27 mouse cellular contexts compared by ENCODE assay signal in the genomic region with DNA sequence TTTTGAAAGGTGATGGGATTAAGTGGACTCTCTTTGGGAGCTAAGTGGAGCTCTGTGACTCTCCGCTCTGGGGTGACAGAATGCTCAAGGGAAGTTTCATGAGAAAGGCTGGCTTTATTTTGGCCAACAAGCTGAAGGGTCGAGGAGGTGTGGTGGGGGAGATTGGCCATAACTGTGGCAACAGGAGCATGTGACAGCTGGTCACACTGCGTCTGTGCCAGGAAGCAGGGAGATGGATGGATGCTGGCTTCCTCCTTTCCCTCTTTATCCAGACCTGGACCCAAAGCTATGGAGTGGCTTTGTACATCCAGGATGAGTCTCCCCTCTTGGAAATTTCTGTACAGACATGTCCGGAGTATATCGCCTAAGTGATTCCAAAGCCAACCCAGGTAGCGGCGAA. TPM values are rescaled to one million over a fixed set of nuclear protein-coding genes. Genes with fewer than 3 reads are reported as not detected.
DNase-seq lines count a peak whose midpoint lies in the region; TF ChIP-seq lines count a peak whose summit lies in the region.
"Had no signal": no experiment of that assay in that cellular context is flagged by ENCODE, and none has a peak within 500 bp of the region (broad histone marks: within the 10 kb centered on the region; RNA-seq: fewer than 3 reads in every experiment).

No protein-coding gene starts in this region.

- no peak overlapping the region for H3K4me3 ChIP-seq in liver, adult 2 months (ENCODE audit: insufficient read depth, low read depth, low read length)
- H3K4me3 ChIP-seq: embryonic facial prominence, embryonic 10.5 days; embryonic facial prominence, embryonic 12.5 days; forebrain, embryonic 13.5 days; forebrain, embryonic 15.5 days had no signal

- no peak for TF ChIP-seq POLR2A in liver, adult 2 months (IDR thresholded peaks at IDR 0.05; ENCODE audit: extremely low read depth, insufficient read depth, low read length)

- peak; percentile 63 to 72 for DNase-seq in cerebellum, postnatal 10 days
- DNase-seq in cerebellum, postnatal 25 days = no peak
- DNase-seq in heart, adult 11 months = peak; percentile 57
- no peak for DNase-seq in heart, postnatal 36 days
- DNase-seq in liver, adult 2 months (ENCODE audit: extremely low read depth, low read depth, low spot score) = no peak
- no peak for DNase-seq in liver
- DNase-seq: adrenal gland, adult 8-10 months; adrenal gland, postnatal 14 days; adrenal gland, postnatal 36 days; B cell, adult 2 months; cerebellum, adult 11-12 months; cerebellum, adult 2 months; cerebellum, adult 9-11 months; forebrain, postnatal 0 days had no signal

- H3K27me3 ChIP-seq in liver, adult 2 months (ENCODE audit: control insufficient read depth, insufficient read depth, low read length) = no peaks in the 10 kb centered on the region
- H3K27me3 ChIP-seq: CH12.LX; embryonic facial prominence, embryonic 12.5 days; forebrain, embryonic 13.5 days; forebrain, embryonic 15.5 days had no signal

- H3K27ac ChIP-seq in liver, adult 2 months (replicated peaks; ENCODE audit: insufficient read depth, low read depth, low read length) = peak overlapping the region; percentile 94
- H3K27ac ChIP-seq: embryonic facial prominence, embryonic 10.5 days; embryonic facial prominence, embryonic 12.5 days; forebrain, embryonic 13.5 days; forebrain, embryonic 15.5 days had no signal

- no peak overlapping the region for H3K9ac ChIP-seq in liver, adult 2 months (ENCODE audit: low read depth, low read length)
- H3K9ac ChIP-seq: embryonic facial prominence, embryonic 12.5 days; forebrain, embryonic 13.5 days; forebrain, embryonic 15.5 days; forebrain, postnatal 0 days had no signal

- no peaks in the 10 kb centered on the region for H3K36me3 ChIP-seq in liver, adult 2 months (ENCODE audit: control insufficient read depth, insufficient read depth, low read length)
- H3K36me3 ChIP-seq: embryonic facial prominence, embryonic 10.5 days; embryonic facial prominence, embryonic 12.5 days; forebrain, embryonic 15.5 days; G1E had no signal

- 75% methylated on average over 7 of the region's 7 CpGs for WGBS in liver, adult 2 months

- intact Hi-C loops in heart, postnatal 36 days (cut with DNase I) = no loop called here

- no peaks in the 10 kb centered on the region for H3K79me2 ChIP-seq in liver, adult 2 months (ENCODE audit: control insufficient read depth, insufficient read depth, low read length)

- peaks cover 28% of the 10 kb centered on the region for H3K4me1 ChIP-seq in liver, adult 2 months (ENCODE audit: control insufficient read depth, insufficient read depth, low read length)
- H3K4me1 ChIP-seq: embryonic facial prominence, embryonic 10.5 days; embryonic facial prominence, embryonic 12.5 days had no signal

- no peak for TF ChIP-seq CTCF in liver, adult 2 months (IDR thresholded peaks at IDR 0.05; ENCODE audit: low read depth, low read length)

RNA-seq across cellular contexts. Expression of a gene that starts 13.0 kb away (rescaled TPM):
- total RNA-seq in heart, postnatal 36 days (2021) = under 1 TPM in 1 of 2 experiments, not detected in 1; 0.08 TPM
- 287 and 443 TPM in 2 replicates for total RNA-seq in liver, adult 2 months (2014; rRNA removed)
- polyA plus RNA-seq in liver, adult 2 months (2012; rRNA removed) = 157 and 182 TPM in 2 replicates
- total RNA-seq: CH12.LX had no signal
- polyA plus RNA-seq: activated CD4-positive, CD25-positive, alpha-beta regulatory T cell, adult 4 months; CD4-positive, CD25-positive, alpha-beta regulatory T cell, adult 4 months; G1E; Patski had no signal

RNA-seq across cellular contexts. Expression of a gene that starts 16.4 kb away (rescaled TPM):
- 10 to 100 TPM; 23.6 to 25.0 TPM for total RNA-seq in heart, postnatal 36 days (2021)
- total RNA-seq in liver, adult 2 months (2014; rRNA removed) = 14.6 and 20.7 TPM in 2 replicates
- polyA plus RNA-seq in liver, adult 2 months (2012; rRNA removed) = 5.1 and 5.2 TPM in 2 replicates

RNA-seq across cellular contexts. Expression of a gene that starts 40.5 kb away (rescaled TPM):
- not detected for total RNA-seq in heart, postnatal 36 days (2021)
- total RNA-seq in liver, adult 2 months (2014; rRNA removed) = not detected in 2 replicates
- polyA plus RNA-seq in liver, adult 2 months (2012; rRNA removed) = not detected in 2 replicates
- total RNA-seq: adrenal gland, adult 18-20 months; adrenal gland, adult 8-10 months; adrenal gland, postnatal 14 days; adrenal gland, postnatal 36 days; CH12.LX; forebrain, postnatal 0 days; G1E had no signal
- polyA plus RNA-seq: activated CD4-positive, CD25-positive, alpha-beta regulatory T cell, adult 4 months; CD4-positive, CD25-positive, alpha-beta regulatory T cell, adult 4 months; cerebellum, adult 2 months; cortical plate, adult 2 months; embryonic facial prominence, embryonic 10.5 days; embryonic facial prominence, embryonic 12.5 days; embryonic facial prominence, embryonic 14.5 days; forebrain, embryonic 11.5 days; forebrain, embryonic 13.5 days; forebrain, embryonic 15.5 days; forebrain, postnatal 0 days; G1E; Patski had no signal

Comparison
In these comparisons a context has a peak if more than half of its experiments do, and no peak if none do; other contexts are left out.
1. DNase-seq: peak in cerebellum, postnatal 10 days (2 of 2) and heart, adult 11 months (single experiment); none in cerebellum, postnatal 25 days (0 of 2), heart, postnatal 36 days (0 of 2), liver, adult 2 months (single experiment) and liver (single experiment).
2. RNA of a gene that starts 13.0 kb away (total RNA-seq): 287 to 443 TPM in liver, adult 2 months; 0.08 TPM in heart, postnatal 36 days; every median in the first group is over 100 times any median in the second.